Mouse (Mus musculus) kidney, adult 2 months (tissue): ENCODE measurements at regions not wholly inside any gene's neighbourhood (a gene's known extent, or its start where the extent isn't known, plus 50 kb on each side); places are given as distances from the start of the nearest gene placed in this dataset.

ENCODE experiments used
- DNase-seq: peaks from one replicate; pipeline ENCODE4 v3.0.0; 2021
- H3K27ac ChIP-seq: fragments of 200-500 bp; 2 replicates; pipeline ENCODE4 v1.5.1; 2012; ENCODE audit warnings: low read depth, low read length, control low read depth, inconsistent platforms; ENCODE audit not compliant: insufficient read depth
- H3K27me3 ChIP-seq: fragments of 200-500 bp; replicated peaks from 2 replicates; pipeline ENCODE4 v1.6.1; 2012; ENCODE audit warnings: mild to moderate bottlenecking, moderate library complexity, low read length, inconsistent platforms; ENCODE audit not compliant: control insufficient read depth, insufficient read depth
- H3K36me3 ChIP-seq: fragments of 200-500 bp; 2 replicates; pipeline ENCODE4 v1.6.1; 2012; ENCODE audit warnings: mild to moderate bottlenecking, moderate library complexity, low read length, inconsistent platforms; ENCODE audit not compliant: control insufficient read depth, insufficient read depth
- H3K4me1 ChIP-seq: fragments of 200-500 bp; 2 replicates; pipeline ENCODE4 v1.6.1; 2011; ENCODE audit warnings: low read length; ENCODE audit not compliant: control insufficient read depth, insufficient read depth
- H3K4me3 ChIP-seq: fragments of 200-500 bp; 2 replicates; pipeline ENCODE4 v1.5.1; 2011; ENCODE audit warnings: mild to moderate bottlenecking, low read depth, low read length, control low read depth; ENCODE audit not compliant: insufficient read depth
- CTCF ChIP-seq: fragments of 200-500 bp; conservative IDR thresholded peaks from 2 replicates; pipeline ENCODE4 v1.5.1; 2011; ENCODE audit warnings: low read depth, mild to moderate bottlenecking, control low read depth, low read length, moderate library complexity, mixed read lengths; ENCODE audit not compliant: insufficient read depth, insufficient read length
- POLR2A ChIP-seq: fragments of 200-500 bp; IDR thresholded peaks from one replicate; pipeline ENCODE4 v1.6.1; 2011; ENCODE audit warnings: low read depth, low read length, control low read depth
- WGBS: fragments of 180-500 bp; shearing (Covaris S2); methylation state at CpG from one replicate; pipeline ENCODE4 v1.1.7; 2018; 5-methylcytosine and 5-hydroxymethylcytosine counted together

- Histone ChIP-seq H3K4me3 (no peak overlapping the region), H3K27me3 (no peaks in the 10 kb centered on the region), H3K27ac (no peak overlapping the region), H3K36me3 (no peaks in the 10 kb centered on the region), H3K4me1 (no peaks in the 10 kb centered on the region)
- 93% methylated on average over 10 of the region's 10 CpGs for WGBS
- DNase-seq: no peak
- no peak for TF ChIP-seq CTCF
- TF ChIP-seq POLR2A: no peak
Measured at GRCm38 (mm10) chr13:107918065-107918464, 126.2 kb upstream of the Smim15 start.

GRCm38 (mm10) chr13:107917564-107917963 lies 126.7 kb upstream of the Smim15 start:
- H3K27me3 ChIP-seq: no peaks in the 10 kb centered on the region
- H3K4me1 ChIP-seq: no peaks in the 10 kb centered on the region
- 89% methylated on average over 3 of the region's 3 CpGs for WGBS
- H3K36me3 ChIP-seq: no peaks in the 10 kb centered on the region
- H3K27ac ChIP-seq: no peak overlapping the region
- TF ChIP-seq CTCF (no peak), POLR2A (no peak)
- H3K4me3 ChIP-seq: no peak overlapping the region
- no peak for DNase-seq

GRCm38 (mm10) chr13:107910125-107910524 lies 134.1 kb upstream of the Smim15 start:
- no peaks in the 10 kb centered on the region for H3K27me3 ChIP-seq
- no peaks in the 10 kb centered on the region for H3K4me1 ChIP-seq
- TF ChIP-seq POLR2A (no peak), CTCF (no peak)
- no peak overlapping the region for H3K27ac ChIP-seq
- H3K36me3 ChIP-seq: no peaks in the 10 kb centered on the region
- 74% methylated on average over 7 of the region's 7 CpGs for WGBS
- no peak overlapping the region for H3K4me3 ChIP-seq
- no peak for DNase-seq

GRCm38 (mm10) chr13:107909343-107910067 lies 134.7 kb upstream of the Smim15 start:
- WGBS: 71% methylated on average over 15 of the region's 15 CpGs
- Histone ChIP-seq H3K4me1 (peaks cover 2% of the 10 kb centered on the region; the same call in 1 of the 2 replicates), H3K27ac (no peak overlapping the region), H3K27me3 (no peaks in the 10 kb centered on the region), H3K4me3 (no peak overlapping the region), H3K36me3 (no peaks in the 10 kb centered on the region)
- no peak for DNase-seq
- TF ChIP-seq POLR2A (no peak), CTCF (no peak)

- Histone ChIP-seq H3K27ac (no peak overlapping the region), H3K4me3 (no peak overlapping the region), H3K36me3 (no peaks in the 10 kb centered on the region), H3K27me3 (no peaks in the 10 kb centered on the region), H3K4me1 (peaks cover 14% of the 10 kb centered on the region)
- 97% methylated on average over 5 of the region's 5 CpGs for WGBS
- no peak for DNase-seq
- TF ChIP-seq CTCF: no peak
- TF ChIP-seq POLR2A: no peak
Measured at GRCm38 (mm10) chr13:107907966-107908365, 136.3 kb upstream of the Smim15 start.

GRCm38 (mm10) chr13:107904851-107905250 lies 139.4 kb upstream of the Smim15 start:
- TF ChIP-seq POLR2A (no peak), CTCF (no peak)
- H3K4me3 ChIP-seq: no peak overlapping the region

GRCm38 (mm10) chr13:107904051-107904740 lies 140.1 kb upstream of the Smim15 start:
- WGBS: 37% methylated on average over 14 of the region's 14 CpGs
- no peak for TF ChIP-seq CTCF
- no peaks in the 10 kb centered on the region for H3K36me3 ChIP-seq
- DNase-seq: peak; percentile 58
- H3K4me3 ChIP-seq: no peak overlapping the region
- H3K27ac ChIP-seq: no peak overlapping the region
- H3K4me1 ChIP-seq: peaks cover 14% of the 10 kb centered on the region
- no peaks in the 10 kb centered on the region for H3K27me3 ChIP-seq

More at GRCm38 (mm10) chr13:107904851-107905250, 139.4 kb upstream of the Smim15 start:
- no peaks in the 10 kb centered on the region for H3K36me3 ChIP-seq
- peaks cover 14% of the 10 kb centered on the region for H3K4me1 ChIP-seq
- no peak overlapping the region for H3K27ac ChIP-seq
- no peaks in the 10 kb centered on the region for H3K27me3 ChIP-seq
- 91% methylated on average over 4 of the region's 4 CpGs for WGBS
- DNase-seq: no peak
